Mouse (Mus musculus) urinary bladder, postnatal 36 days (tissue): ENCODE measurements around the gene Phldb2.

Experiments
- DNase-seq, 2 experiments: peaks; one replicate each; pipeline ENCODE4 v3.0.0; 2022; ENCODE audit warnings: low spot score in 2 of 2, mixed read lengths in 1 of 2

Gene Phldb2

GRCm38 (mm10) chr16:45952035-45952434 lies 1.4 kb downstream of the Phldb2 start:
- DNase-seq = no peak

DNA sequence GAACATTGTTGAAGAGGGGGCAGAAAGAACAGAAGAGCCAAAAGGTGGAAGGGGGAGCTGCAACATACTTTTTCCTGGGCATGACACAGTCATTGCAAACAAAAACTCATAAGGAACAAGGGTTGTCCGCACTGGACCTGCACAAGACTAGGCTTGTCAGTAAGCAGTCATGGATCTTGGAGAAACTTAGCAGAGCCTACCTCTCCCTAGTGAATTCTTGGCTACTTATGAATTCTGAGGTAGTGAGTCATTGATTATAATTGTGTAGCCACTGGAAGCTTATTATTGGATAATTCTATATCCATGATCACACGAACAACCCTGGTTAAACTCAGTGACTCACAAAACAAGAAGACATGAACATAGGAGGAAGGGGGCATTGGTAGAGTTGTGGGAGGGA lies 7.1 kb downstream of the Phldb2 start:
- DNase-seq = no peak

GRCm38 (mm10) chr16:45945649-45946048 lies 7.7 kb downstream of the Phldb2 start:
- DNase-seq = no peak

DNA sequence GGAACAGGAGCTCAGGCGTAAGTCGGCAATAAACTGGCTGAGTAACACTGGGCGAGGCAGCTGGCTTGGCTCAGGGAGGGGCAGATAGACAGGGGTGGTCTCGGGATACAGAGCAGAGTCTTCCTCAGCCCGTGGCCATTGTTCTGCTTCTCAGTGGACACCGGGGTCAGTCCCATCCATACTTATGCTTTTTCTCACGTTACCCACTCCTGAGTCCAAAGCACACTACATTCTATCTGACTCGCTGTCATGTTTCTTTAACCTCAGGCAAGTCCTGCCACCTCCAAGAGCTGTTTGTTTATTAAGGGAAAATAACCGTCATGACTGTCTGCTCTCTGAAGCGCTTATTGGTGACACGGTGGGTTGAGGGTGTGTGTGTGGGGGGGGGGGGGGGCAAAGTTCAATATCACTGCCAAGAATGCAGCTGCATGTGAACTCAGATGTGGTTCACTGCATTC lies 8.2 kb downstream of the Phldb2 start:
- DNase-seq = no peak

DNA sequence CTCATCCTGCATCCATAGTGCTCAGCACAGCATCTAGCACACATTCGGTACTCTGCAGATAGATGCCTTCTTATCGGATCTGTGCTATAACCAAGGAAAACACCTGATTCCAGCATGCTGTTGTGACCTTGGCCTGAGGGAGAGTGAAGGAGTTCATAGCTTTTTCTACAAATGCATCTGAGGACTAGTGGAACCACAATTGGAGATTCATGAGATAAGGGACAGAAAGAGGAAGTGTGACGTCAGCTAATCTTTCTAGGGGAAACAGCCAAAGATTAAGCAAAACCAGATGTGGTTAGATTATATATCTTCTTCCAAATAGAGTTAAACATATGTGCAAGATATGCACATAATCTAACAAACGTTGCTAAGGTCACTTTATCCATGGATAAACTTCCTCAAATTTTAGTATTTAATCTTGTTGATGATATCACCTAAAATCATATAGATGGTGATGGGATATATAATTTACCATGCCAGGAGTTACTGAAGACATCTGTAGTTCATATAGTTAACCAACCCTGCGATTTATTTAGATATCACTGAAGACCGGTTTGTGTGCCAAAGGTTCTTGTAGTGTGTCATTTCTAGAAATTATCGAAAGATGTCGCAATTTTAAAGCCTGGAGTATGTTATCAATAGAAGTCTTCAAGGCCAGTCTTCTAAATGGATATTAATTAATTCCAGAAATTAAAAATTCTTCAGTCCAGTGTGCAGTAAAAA lies 11.1 kb downstream of the Phldb2 start:
- DNase-seq = no peak

- DNase-seq = no peak
Observed at GRCm38 (mm10) chr16:45940701-45941100, 12.7 kb downstream of the Phldb2 start.

- no peak for DNase-seq
Observed at GRCm38 (mm10) chr16:45939436-45939835, 14.0 kb downstream of the Phldb2 start.

GRCm38 (mm10) chr16:45937381-45937780 lies 16.0 kb downstream of the Phldb2 start:
- no peak for DNase-seq

DNA sequence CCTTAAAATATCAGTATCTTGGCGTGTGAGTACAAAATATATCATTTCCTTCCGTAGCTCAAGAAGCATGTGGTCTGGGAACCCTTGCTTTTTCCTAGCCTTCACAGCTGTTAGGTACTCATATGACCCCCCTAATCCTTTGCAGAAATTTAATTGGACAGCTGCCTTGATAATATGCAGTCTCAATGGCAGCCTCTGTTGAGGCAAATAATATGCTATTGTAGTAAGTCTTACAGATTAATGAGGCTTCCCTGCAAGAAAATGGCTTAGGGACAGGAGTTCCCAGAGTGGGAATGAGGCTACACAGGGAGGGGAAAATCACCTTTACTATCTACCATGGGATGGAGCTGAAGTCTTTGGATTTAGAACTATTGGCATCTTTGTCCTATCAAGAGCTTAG lies 16.9 kb downstream of the Phldb2 start:
- DNase-seq = no peak

DNA sequence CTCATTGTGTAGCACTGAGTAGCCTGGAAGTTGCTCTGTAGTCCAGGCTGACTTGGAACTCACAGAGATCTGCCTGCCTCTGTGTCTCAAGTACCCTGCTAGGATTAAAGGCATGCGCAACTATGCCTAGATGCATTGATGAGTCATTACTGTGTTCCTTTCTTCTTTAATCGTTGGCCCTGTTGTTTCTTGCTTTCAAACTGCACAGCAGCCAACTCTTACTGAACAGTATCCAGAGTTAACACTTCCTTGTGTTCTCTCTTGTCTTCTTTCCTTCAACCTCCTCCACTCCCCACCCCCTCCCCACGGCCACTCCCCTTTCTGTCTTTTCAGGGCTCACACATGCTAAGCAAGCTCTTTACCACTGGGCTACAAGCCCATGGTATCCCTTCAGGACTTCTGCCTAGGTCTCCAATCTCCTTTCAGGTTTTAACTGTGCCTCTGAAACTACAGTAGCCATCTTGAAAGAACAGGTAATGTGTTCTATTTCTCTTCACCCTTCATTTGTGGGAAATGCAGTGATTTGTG lies 17.4 kb downstream of the Phldb2 start:
- no peak for DNase-seq

- no peak for DNase-seq
Observed at GRCm38 (mm10) chr16:45934721-45935407, 18.5 kb downstream of the Phldb2 start.

- no peak for DNase-seq
Observed at GRCm38 (mm10) chr16:45930308-45930707, 23.1 kb downstream of the Phldb2 start.

GRCm38 (mm10) chr16:45928090-45928489 lies 25.3 kb downstream of the Phldb2 start:
- DNase-seq = no peak

GRCm38 (mm10) chr16:45927601-45928000 lies 25.8 kb downstream of the Phldb2 start:
- DNase-seq = no peak

GRCm38 (mm10) chr16:45926875-45927274 lies 26.5 kb downstream of the Phldb2 start:
- DNase-seq = peak in 1 of 2 experiments; percentile 10

DNA sequence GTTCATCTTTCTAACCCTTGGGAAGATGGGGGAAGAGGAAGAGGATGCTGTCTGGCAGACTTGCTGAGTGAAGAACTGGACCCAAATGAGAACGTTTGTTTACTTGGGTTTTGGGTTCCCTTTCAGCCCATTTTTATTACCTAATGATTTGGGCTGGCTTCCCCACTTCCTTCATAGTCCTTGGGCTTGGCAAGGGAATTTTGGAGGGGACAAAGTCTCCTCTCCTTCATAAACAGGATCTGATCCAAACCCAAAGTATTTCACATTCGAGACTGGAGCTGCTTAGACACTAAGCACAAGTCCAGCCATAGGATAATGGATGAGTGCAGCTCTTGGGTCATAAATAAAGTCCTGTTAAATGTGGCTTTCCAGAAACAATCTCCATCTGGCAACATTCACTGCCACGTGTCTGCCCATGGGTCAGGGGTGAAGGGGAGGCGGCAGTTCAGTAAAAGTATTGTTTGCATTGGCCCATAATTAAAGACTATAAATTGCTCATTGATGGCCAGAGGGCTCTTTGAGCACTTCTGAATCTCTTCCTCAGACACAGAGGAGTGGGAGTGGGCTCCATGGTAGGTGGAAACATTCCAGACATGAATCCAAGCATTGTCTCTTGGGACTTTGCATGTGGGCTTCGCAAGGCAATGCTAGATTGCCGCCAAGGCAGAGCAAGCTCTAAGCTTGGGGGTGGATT lies 29.5 kb downstream of the Phldb2 start:
- no peak for DNase-seq

GRCm38 (mm10) chr16:45922546-45923229 lies 30.7 kb downstream of the Phldb2 start:
- DNase-seq = peak in 1 of 2 experiments; percentile 22

- DNase-seq = no peak
Observed at GRCm38 (mm10) chr16:45919572-45919971, 33.8 kb downstream of the Phldb2 start.

DNA sequence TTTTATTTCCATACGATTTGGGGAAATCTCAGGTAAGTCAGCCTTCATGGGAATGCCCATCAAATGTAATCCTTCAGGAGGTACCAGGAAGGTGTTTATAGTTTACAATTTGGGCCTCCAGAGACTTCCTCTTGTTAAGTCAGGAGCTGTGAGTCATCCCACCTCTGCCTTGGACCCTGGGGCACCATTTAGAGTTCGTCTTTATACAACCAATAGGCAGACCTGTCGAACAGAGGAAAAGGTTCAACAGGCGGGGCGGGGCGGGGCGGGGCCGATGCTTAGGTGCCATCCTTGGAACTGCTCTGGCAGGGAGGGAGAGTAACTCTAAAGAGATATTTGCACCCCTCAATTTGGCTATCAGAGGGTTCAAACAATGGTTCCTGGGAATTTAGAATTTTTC lies 49.8 kb downstream of the Phldb2 start:
- DNase-seq = no peak

- no peak for DNase-seq
Observed at GRCm38 (mm10) chr16:45898459-45898858, 54.9 kb downstream of the Phldb2 start.

DNA sequence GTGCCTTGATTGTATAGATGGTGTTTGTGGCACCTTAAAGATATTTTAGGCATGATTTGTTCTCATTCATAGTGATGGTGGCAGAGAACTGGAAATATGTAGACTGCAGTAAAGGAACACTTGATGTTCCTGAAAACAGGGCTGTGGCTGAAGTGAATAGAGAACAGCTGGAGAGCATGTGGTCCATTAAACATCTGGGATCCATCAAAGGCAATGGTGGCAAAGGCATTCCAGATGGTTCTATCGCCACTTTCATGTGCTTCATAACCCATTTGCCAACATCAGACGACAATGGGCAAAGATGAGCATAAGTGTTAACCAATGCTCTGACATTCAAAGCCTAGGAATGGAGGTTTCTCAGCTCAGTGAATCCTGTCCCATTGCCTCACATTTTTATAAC lies 56.8 kb downstream of the Phldb2 start:
- no peak for DNase-seq

DNA sequence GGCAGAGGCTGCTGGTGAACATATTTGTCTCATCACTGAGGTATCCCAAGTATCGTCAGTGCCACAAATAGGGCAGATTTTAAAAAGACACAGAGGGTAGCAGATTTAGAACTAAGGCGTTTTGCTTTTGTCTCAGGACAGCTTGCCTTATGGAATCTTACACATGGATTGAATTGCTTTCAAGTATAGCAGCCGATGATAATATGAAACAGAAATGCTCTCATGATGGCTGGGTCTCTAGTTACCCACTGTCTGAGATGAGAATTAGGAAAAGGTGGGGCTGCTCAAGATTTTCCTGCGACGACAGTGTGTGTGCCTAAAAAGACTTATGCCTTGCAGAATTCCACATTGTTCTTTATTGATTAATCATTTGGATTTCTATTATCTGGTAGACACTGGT lies 58.4 kb downstream of the Phldb2 start:
- DNase-seq = no peak
